Mouse (Mus musculus) hindbrain, embryonic 16.5 days (tissue): ENCODE data around the gene Pacrg. TPM values are rescaled to one million over a fixed set of nuclear protein-coding genes. Genes with fewer than 3 reads are reported as not detected.

Experiments used
- ATAC-seq: fragments of 200-750 bp; cut with Nextera tagmentation; 2 replicates; pipeline ENCODE4 v1.8.0; 2017; ENCODE audit warnings: moderate TSS enrichment, moderate library complexity
- H3K27ac ChIP-seq: fragments of 300-500 bp; sonication (generic); 2 replicates; pipeline ENCODE4 v1.5.1; 2014; ENCODE audit warnings: low read depth, mild to moderate bottlenecking, control low read depth, low read length, moderate library complexity
- H3K27me3 ChIP-seq: fragments of 300-500 bp; sonication (generic); replicated peaks from 2 replicates; pipeline ENCODE4 v1.6.1; 2014; ENCODE audit warnings: low read length; ENCODE audit not compliant: control insufficient read depth, insufficient read depth
- H3K36me3 ChIP-seq: fragments of 300-500 bp; sonication (generic); 2 replicates; pipeline ENCODE4 v1.6.1; 2014; ENCODE audit warnings: mild to moderate bottlenecking, low read length, moderate library complexity, mixed read lengths; ENCODE audit not compliant: control insufficient read depth, insufficient read depth
- H3K4me1 ChIP-seq: fragments of 300-500 bp; sonication (generic); 2 replicates; pipeline ENCODE4 v1.6.1; 2014; ENCODE audit warnings: low read depth, low read length; ENCODE audit not compliant: control insufficient read depth, insufficient read depth
- H3K4me2 ChIP-seq: fragments of 300-500 bp; sonication (generic); 2 replicates; pipeline ENCODE4 v1.6.1; 2014; ENCODE audit warnings: mild to moderate bottlenecking, low read length, control low read depth, moderate library complexity
- H3K4me3 ChIP-seq: fragments of 300-500 bp; sonication (generic); 2 replicates; pipeline ENCODE4 v1.5.1; 2014; ENCODE audit warnings: mild to moderate bottlenecking, low read length, control low read depth, moderate library complexity
- H3K9ac ChIP-seq: fragments of 300-500 bp; sonication (generic); 2 replicates; pipeline ENCODE4 v1.6.1; 2014; ENCODE audit warnings: low read depth, mild to moderate bottlenecking, control low read depth, low read length, moderate library complexity
- H3K9me3 ChIP-seq: fragments of 300-500 bp; sonication (generic); 2 replicates; pipeline ENCODE4 v1.6.1; 2014; ENCODE audit warnings: mild to moderate bottlenecking, low read length, moderate library complexity; ENCODE audit not compliant: control insufficient read depth
- WGBS: fragments of 180-500 bp; shearing (Covaris S2); extraction: QIAGEN DNeasy Blood & Tissue Kit; methylation state at CpG from one replicate; pipeline ENCODE4 v1.1.7; 2014; 5-methylcytosine and 5-hydroxymethylcytosine counted together
- polyA plus RNA-seq: library from polyadenylated mRNA; unstranded; fragments of >200 nt; fragmentation: Nextera tagmentation; extraction: Ambion mirVana; gene quantifications from 2 replicates; pipeline ENCODE4 v1.2.1, GENCODE M21; 2015

Gene Pacrg
- polyA plus RNA-seq, 1 experiment from 2014 or later, result 23.2 TPM

- Histone ChIP-seq H3K4me3 (no peak overlapping the region), H3K36me3 (no peaks in the 10 kb centered on the region), H3K9ac (no peak overlapping the region), H3K9me3 (no peaks in the 10 kb centered on the region), H3K27ac (no peak overlapping the region), H3K27me3 (no peaks in the 10 kb centered on the region), H3K4me2 (no peak overlapping the region), H3K4me1 (no peaks in the 10 kb centered on the region)
- no peak for ATAC-seq
- 91% methylated on average over 1 of the region's 1 CpGs for WGBS
Observed at GRCm38 (mm10) chr17:10717148-10717547, 123.0 kb downstream of the Pacrg start.

- H3K4me1 ChIP-seq, result no peaks in the 10 kb centered on the region
- no peaks in the 10 kb centered on the region for H3K9me3 ChIP-seq
- 51% methylated on average over 6 of the region's 6 CpGs for WGBS
- H3K36me3 ChIP-seq, result no peaks in the 10 kb centered on the region
- H3K4me3 ChIP-seq, result no peak overlapping the region
- H3K27me3 ChIP-seq, result no peaks in the 10 kb centered on the region
- no peak overlapping the region for H3K9ac ChIP-seq
- no peak overlapping the region for H3K27ac ChIP-seq
- no peak overlapping the region for H3K4me2 ChIP-seq
- no peak for ATAC-seq
Observed at GRCm38 (mm10) chr17:10702781-10703180, 137.3 kb downstream of the Pacrg start.

- ATAC-seq, result no peak
- Histone ChIP-seq H3K27ac (no peak overlapping the region), H3K4me3 (no peak overlapping the region), H3K36me3 (no peaks in the 10 kb centered on the region), H3K9ac (no peak overlapping the region), H3K9me3 (no peaks in the 10 kb centered on the region), H3K27me3 (no peaks in the 10 kb centered on the region), H3K4me1 (no peaks in the 10 kb centered on the region), H3K4me2 (no peak overlapping the region)
- 42% methylated on average over 8 of the region's 8 CpGs for WGBS
Observed at GRCm38 (mm10) chr17:10698041-10698440, 142.1 kb downstream of the Pacrg start.

- no peaks in the 10 kb centered on the region for H3K4me1 ChIP-seq
- no peak overlapping the region for H3K4me2 ChIP-seq
- no peak overlapping the region for H3K4me3 ChIP-seq
- ATAC-seq, result no peak
- no peak overlapping the region for H3K27ac ChIP-seq
- H3K9me3 ChIP-seq, result no peaks in the 10 kb centered on the region
- H3K9ac ChIP-seq, result no peak overlapping the region
- no peaks in the 10 kb centered on the region for H3K36me3 ChIP-seq
- H3K27me3 ChIP-seq, result no peaks in the 10 kb centered on the region
Observed at GRCm38 (mm10) chr17:10695421-10695820, 144.7 kb downstream of the Pacrg start.

- Histone ChIP-seq H3K4me2 (no peak overlapping the region), H3K27me3 (no peaks in the 10 kb centered on the region), H3K36me3 (no peaks in the 10 kb centered on the region), H3K9ac (no peak overlapping the region), H3K4me1 (no peaks in the 10 kb centered on the region; the same call in none of the 2 replicates), H3K9me3 (no peaks in the 10 kb centered on the region), H3K4me3 (no peak overlapping the region), H3K27ac (no peak overlapping the region)
- ATAC-seq, result no peak
- 62% methylated on average over 4 of the region's 4 CpGs for WGBS
Observed at GRCm38 (mm10) chr17:10677098-10677497, 163.0 kb downstream of the Pacrg start.

- Histone ChIP-seq H3K9ac (no peak overlapping the region), H3K4me2 (no peak overlapping the region), H3K27ac (no peak overlapping the region), H3K9me3 (no peaks in the 10 kb centered on the region), H3K4me3 (no peak overlapping the region), H3K27me3 (no peaks in the 10 kb centered on the region), H3K4me1 (no peaks in the 10 kb centered on the region; the same call in none of the 2 replicates), H3K36me3 (no peaks in the 10 kb centered on the region)
- 69% methylated on average over 5 of the region's 5 CpGs for whole genome bisulfite sequencing
- no peak for ATAC-seq
Observed at GRCm38 (mm10) chr17:10675536-10675935, 164.6 kb downstream of the Pacrg start.

- no peaks in the 10 kb centered on the region for H3K36me3 ChIP-seq
- H3K9me3 ChIP-seq, result no peaks in the 10 kb centered on the region
- H3K4me3 ChIP-seq, result no peak overlapping the region
- no peak overlapping the region for H3K9ac ChIP-seq
- H3K4me1 ChIP-seq, result no peaks in the 10 kb centered on the region; the same call in none of the 2 replicates
- 56% methylated on average over 3 of the region's 3 CpGs for WGBS
- H3K27me3 ChIP-seq, result no peaks in the 10 kb centered on the region
- no peak overlapping the region for H3K27ac ChIP-seq
- no peak for ATAC-seq
- H3K4me2 ChIP-seq, result no peak overlapping the region
Observed at GRCm38 (mm10) chr17:10675048-10675447, 165.1 kb downstream of the Pacrg start.

- 72% methylated on average over 4 of the region's 4 CpGs for WGBS
- Histone ChIP-seq H3K27ac (no peak overlapping the region), H3K4me2 (no peak overlapping the region), H3K4me1 (no peaks in the 10 kb centered on the region), H3K27me3 (no peaks in the 10 kb centered on the region), H3K4me3 (no peak overlapping the region), H3K9me3 (no peaks in the 10 kb centered on the region; the same call in 1 of the 2 replicates), H3K36me3 (no peaks in the 10 kb centered on the region), H3K9ac (no peak overlapping the region)
- ATAC-seq, result no peak
Observed at GRCm38 (mm10) chr17:10661294-10661693, 178.8 kb downstream of the Pacrg start.

GRCm38 (mm10) chr17:10643604-10644003, 196.5 kb downstream of the Pacrg start:
- Histone ChIP-seq H3K27me3 (no peaks in the 10 kb centered on the region), H3K36me3 (no peaks in the 10 kb centered on the region), H3K4me3 (no peak overlapping the region), H3K27ac (no peak overlapping the region), H3K9me3 (no peaks in the 10 kb centered on the region; the same call in 1 of the 2 replicates), H3K4me2 (no peak overlapping the region), H3K4me1 (no peaks in the 10 kb centered on the region), H3K9ac (no peak overlapping the region)
- no peak for ATAC-seq
- 97% methylated on average over 7 of the region's 7 CpGs for WGBS

GRCm38 (mm10) chr17:10639816-10640215, 200.3 kb downstream of the Pacrg start:
- Histone ChIP-seq H3K27me3 (no peaks in the 10 kb centered on the region), H3K4me3 (no peak overlapping the region), H3K27ac (no peak overlapping the region), H3K36me3 (no peaks in the 10 kb centered on the region), H3K4me1 (no peaks in the 10 kb centered on the region), H3K9ac (no peak overlapping the region), H3K4me2 (no peak overlapping the region), H3K9me3 (no peaks in the 10 kb centered on the region)
- no peak for ATAC-seq
- WGBS, result 79% methylated on average over 1 of the region's 1 CpGs
